Mouse (Mus musculus): Measurements from ENCODE around the gene Olfr1233.

DNA sequence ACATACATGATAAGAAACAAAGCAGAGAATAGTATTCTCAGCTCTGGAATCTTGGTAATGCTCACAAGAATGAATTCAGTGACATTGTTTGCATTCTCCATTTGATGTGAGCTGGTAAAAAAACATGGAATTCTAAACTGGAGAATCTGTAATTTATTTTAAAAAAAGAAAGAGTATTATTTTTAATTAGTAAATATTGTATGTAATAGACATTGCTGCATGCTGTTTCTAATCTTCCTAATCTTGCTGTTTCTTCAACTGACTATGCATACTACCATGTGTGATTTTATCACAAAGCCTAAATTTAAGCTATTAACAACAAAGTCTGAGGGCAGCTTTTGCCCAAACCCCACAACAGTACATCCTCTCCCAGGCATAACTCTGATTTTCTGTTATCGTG is 45.0 kb downstream of the Olfr1233 start, which contains the start of gene Olfr1230:
- TF ChIP-seq GATA1 (IDR thresholded peaks at IDR 0.05; ENCODE audit: low read length) (no peak), TAL1 (IDR thresholded peaks at IDR 0.05; ENCODE audit: low read length) (no peak)

Data from erythroblast, embryonic 14.5 days (primary cell).